Mouse (Mus musculus): ENCODE results near the gene Ptpn14. TPM values are rescaled to one million over a fixed set of nuclear protein-coding genes. Genes with fewer than 3 reads are reported as not detected.

Ptpn14 gene
- polyA plus RNA-seq, 1 experiment: 7.1 TPM

DNA sequence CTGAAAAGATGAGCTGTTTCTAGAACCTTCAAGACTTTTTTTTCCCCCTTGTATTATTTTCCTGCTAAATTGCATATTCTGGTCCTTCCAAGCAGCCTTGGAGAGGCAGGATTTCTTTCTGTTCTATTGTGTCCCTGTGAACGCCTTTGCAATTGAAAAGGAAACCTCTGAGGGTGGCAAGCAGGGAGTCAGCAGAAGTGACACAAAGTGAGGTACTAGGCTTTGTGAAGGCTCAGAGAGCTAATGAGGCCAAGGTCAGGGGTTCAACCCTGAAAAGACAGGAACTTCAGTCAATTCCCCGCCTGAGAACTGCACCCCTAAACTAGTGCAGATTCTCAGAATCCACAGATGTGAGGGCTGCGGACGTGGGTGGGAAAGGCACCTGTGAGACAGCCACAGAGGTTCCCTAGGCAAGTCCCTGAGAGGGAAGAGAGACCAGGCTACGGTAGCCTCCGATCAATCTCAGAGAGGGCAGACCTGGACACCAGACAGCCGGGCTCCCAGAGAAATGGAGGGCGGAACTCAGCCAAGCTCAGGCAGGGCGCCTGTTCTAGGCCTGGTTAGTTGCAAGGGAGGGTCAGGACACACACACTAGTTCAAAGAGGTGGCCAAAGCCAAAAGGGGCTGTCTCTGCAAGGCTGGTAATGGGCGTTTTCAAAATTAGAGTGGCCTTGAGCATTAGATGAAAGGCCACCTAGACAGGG is 188.5 kb downstream of the Ptpn14 start:
- Histone ChIP-seq H3K27me3 (ENCODE audit: control insufficient read depth, insufficient read depth, low read length) (no peaks in the 10 kb centered on the region), H3K36me3 (ENCODE audit: control insufficient read depth, insufficient read depth, low read length) (no peaks in the 10 kb centered on the region), H3K4me3 (ENCODE audit: extremely low read depth, insufficient read depth, insufficient read length) (no peak overlapping the region), H3K4me1 (ENCODE audit: control insufficient read depth, insufficient read depth, insufficient read length) (no peaks in the 10 kb centered on the region), H3K27ac (ENCODE audit: insufficient read depth, low read length) (no peak overlapping the region)
- DNase-seq (ENCODE audit: low read depth in 1 of 2, low spot score in 2 of 2): no peak
- WGBS: 81% methylated on average over 10 of the region's 10 CpGs
- TF ChIP-seq CTCF (IDR thresholded peaks at IDR 0.05; ENCODE audit: extremely low read depth, insufficient read depth, insufficient read length, insufficient replicate concordance) (no peak), POLR2A (IDR thresholded peaks at IDR 0.05; ENCODE audit: low read depth, low read length) (no peak)

DNA sequence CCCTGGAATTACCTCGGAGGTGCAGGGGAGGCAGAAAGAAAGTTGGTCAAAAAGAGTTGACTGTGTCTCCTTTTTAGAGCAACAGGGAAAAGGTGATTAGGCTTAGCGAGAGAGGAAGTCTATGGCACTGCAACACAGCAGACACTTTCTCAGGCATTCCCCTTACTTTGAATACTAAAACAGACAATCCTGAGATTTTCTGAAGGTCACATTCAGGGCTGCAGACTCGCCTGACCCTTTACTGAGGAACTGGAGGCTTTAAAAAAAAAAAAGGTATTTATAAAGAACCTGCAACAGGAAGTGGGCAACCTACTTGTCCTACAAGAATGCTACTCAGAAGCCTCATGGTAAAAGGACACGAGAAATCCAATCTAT is 189.0 kb downstream of the Ptpn14 start:
- Histone ChIP-seq H3K27ac (ENCODE audit: insufficient read depth, low read length) (no peak overlapping the region), H3K4me1 (ENCODE audit: control insufficient read depth, insufficient read depth, insufficient read length) (no peaks in the 10 kb centered on the region; the same call in 1 of the 2 replicates), H3K27me3 (ENCODE audit: control insufficient read depth, insufficient read depth, low read length) (no peaks in the 10 kb centered on the region), H3K4me3 (ENCODE audit: extremely low read depth, insufficient read depth, insufficient read length) (no peak overlapping the region), H3K36me3 (ENCODE audit: control insufficient read depth, insufficient read depth, low read length) (no peaks in the 10 kb centered on the region)
- TF ChIP-seq CTCF (IDR thresholded peaks at IDR 0.05; ENCODE audit: extremely low read depth, insufficient read depth, insufficient read length, insufficient replicate concordance): no peak
- no peak for TF ChIP-seq POLR2A (IDR thresholded peaks at IDR 0.05; ENCODE audit: low read depth, low read length)
- 41% methylated on average over 4 of the region's 4 CpGs for WGBS
- no peak for DNase-seq (ENCODE audit: low read depth in 1 of 2, low spot score in 2 of 2)

DNA sequence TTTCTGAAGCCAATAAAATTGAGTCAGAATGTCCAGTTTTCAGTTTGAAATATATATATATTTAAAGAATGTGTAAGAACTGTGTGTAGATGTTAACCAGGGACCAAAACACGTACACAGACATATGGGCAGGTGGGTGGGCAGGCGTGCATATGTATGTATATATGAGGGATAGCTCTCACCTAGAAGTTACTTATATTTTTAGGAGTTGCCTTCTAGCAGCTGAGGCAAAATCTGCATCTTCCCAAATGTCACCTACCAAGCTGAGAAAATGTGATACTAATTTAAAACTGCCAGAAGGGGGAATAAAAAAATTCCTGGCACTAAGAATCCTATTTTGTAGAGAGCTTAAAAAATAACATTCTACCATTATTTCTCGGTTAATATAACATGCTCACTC is 191.7 kb downstream of the Ptpn14 start:
- TF ChIP-seq CTCF (IDR thresholded peaks at IDR 0.05; ENCODE audit: extremely low read depth, insufficient read depth, insufficient read length, insufficient replicate concordance) (no peak), POLR2A (IDR thresholded peaks at IDR 0.05; ENCODE audit: low read depth, low read length) (no peak)
- WGBS: 87% methylated on average over 3 of the region's 3 CpGs
- H3K4me3 ChIP-seq (ENCODE audit: extremely low read depth, insufficient read depth, insufficient read length): no peak overlapping the region
- H3K27ac ChIP-seq (ENCODE audit: insufficient read depth, low read length): no peak overlapping the region
- no peaks in the 10 kb centered on the region for H3K36me3 ChIP-seq (ENCODE audit: control insufficient read depth, insufficient read depth, low read length)
- H3K4me1 ChIP-seq (ENCODE audit: control insufficient read depth, insufficient read depth, insufficient read length): peaks cover 3% of the 10 kb centered on the region
- H3K27me3 ChIP-seq (ENCODE audit: control insufficient read depth, insufficient read depth, low read length): no peaks in the 10 kb centered on the region
- DNase-seq (ENCODE audit: low read depth in 1 of 2, low spot score in 2 of 2): no peak

DNA sequence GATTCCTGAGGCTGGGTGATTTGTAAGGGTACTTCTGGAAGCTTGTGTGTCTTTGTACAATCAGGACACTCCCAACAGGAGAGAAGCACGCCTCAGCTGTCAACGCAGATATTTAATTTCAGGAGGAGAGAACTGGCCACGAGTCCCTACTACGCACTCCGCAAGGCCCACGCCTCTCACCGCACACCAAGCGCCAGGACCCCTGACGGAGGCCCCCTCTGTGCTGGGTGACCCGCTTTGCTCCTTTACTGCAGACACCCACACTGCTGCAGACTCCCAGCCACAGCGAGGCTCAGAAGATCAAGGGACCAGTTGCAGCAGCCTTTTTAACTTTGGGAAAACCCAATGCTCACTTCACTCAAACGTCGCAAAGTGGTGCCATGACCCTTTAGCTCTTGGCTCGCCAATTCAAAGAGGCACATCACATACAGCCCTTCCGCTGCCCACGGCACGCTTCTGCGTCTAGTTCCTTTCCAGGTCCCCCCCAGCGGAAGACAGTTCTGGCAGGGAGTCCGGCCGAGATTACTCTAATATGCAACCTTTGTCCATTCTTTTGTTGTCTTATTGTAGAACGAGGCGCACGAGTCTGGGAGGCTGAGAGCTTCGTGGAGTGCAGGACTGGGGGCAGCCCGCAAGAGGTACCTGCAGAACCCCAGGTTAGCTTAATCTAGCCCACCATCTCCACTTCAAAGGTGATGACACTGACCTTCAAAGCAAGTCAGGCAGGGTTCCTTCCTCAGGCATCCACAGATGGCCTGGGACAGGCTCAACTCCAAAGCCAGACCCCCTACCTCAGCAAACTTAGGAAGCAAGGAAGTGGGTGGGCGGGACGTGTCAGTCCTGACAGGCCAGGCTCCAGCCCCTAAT is 192.9 kb downstream of the Ptpn14 start:
- no peak for DNase-seq (ENCODE audit: low read depth in 1 of 2, low spot score in 2 of 2)
- Histone ChIP-seq H3K36me3 (ENCODE audit: control insufficient read depth, insufficient read depth, low read length) (no peaks in the 10 kb centered on the region), H3K27ac (ENCODE audit: insufficient read depth, low read length) (no peak overlapping the region), H3K4me1 (ENCODE audit: control insufficient read depth, insufficient read depth, insufficient read length) (peaks cover 3% of the 10 kb centered on the region), H3K27me3 (ENCODE audit: control insufficient read depth, insufficient read depth, low read length) (no peaks in the 10 kb centered on the region), H3K4me3 (ENCODE audit: extremely low read depth, insufficient read depth, insufficient read length) (no peak overlapping the region)
- 75% methylated on average over 28 of the region's 28 CpGs for WGBS
- TF ChIP-seq POLR2A (IDR thresholded peaks at IDR 0.05; ENCODE audit: low read depth, low read length): no peak
- no peak for TF ChIP-seq CTCF (IDR thresholded peaks at IDR 0.05; ENCODE audit: extremely low read depth, insufficient read depth, insufficient read length, insufficient replicate concordance)

DNA sequence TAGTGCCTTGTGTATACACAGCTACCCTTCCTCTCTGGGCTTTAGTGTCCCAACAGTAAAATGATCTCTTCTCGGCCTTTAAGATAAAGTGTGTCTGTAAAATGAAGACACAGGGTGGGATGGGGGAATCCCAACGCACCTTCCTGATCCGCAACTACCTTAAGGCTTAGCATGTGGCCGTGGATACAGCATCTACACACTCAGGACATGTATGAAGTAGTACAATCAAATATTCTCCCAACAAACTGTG is 193.4 kb downstream of the Ptpn14 start:
- TF ChIP-seq POLR2A (IDR thresholded peaks at IDR 0.05; ENCODE audit: low read depth, low read length): no peak
- no peak for TF ChIP-seq CTCF (IDR thresholded peaks at IDR 0.05; ENCODE audit: extremely low read depth, insufficient read depth, insufficient read length, insufficient replicate concordance)
- Histone ChIP-seq H3K4me3 (ENCODE audit: extremely low read depth, insufficient read depth, insufficient read length) (peak overlapping the region; percentile 73; the same call in 1 of the 2 replicates), H3K27me3 (ENCODE audit: control insufficient read depth, insufficient read depth, low read length) (no peaks in the 10 kb centered on the region), H3K36me3 (ENCODE audit: control insufficient read depth, insufficient read depth, low read length) (no peaks in the 10 kb centered on the region), H3K4me1 (ENCODE audit: control insufficient read depth, insufficient read depth, insufficient read length) (peaks cover 3% of the 10 kb centered on the region), H3K27ac (ENCODE audit: insufficient read depth, low read length) (no peak overlapping the region)
- no peak for DNase-seq (ENCODE audit: low read depth in 1 of 2, low spot score in 2 of 2)
- 14% methylated on average over 4 of the region's 4 CpGs for WGBS

DNA sequence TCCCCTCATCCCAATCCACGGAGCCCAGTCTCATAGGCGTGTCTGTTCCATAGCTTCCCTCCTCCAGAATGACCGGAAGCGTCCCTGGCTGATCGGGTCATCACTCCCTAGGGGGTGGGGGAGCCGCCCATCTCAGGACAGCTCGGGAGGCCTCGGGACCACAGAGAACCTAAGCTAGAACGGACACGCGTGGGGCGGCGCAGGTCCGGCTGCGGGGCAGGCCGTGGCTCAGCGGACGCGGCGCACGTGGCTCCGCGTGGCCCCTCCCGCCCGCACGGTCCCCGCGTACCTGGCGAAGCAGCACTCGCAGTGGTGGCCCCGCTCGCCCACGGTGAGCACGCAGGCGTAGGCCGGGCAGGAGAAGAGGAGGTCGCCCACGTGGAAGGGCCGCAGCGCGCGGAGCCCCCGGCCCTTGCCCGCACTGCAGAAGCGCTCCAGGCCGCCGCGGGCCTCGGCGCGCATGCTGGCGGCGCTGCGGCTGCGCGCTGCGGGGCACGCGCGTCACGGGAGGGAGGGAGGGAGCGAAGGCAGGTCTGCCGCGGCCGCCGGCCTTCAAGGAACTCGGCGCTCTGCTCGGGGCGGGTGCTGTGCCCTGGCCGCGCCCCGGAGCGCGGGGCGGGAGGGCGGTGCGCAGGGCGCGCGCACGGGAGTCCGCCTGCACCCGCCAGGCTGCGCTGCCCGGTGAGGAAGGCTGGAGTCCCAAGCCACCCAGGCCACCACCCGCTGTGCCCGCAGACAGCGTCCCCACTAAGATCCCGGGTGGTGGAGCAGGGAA is 193.9 kb downstream of the Ptpn14 start, which contains the start of gene Smyd2:
Gene Smyd2 (minus strand): TSS at position 546 of the 775 bp plus-strand sequence.
- Histone ChIP-seq H3K4me3 (ENCODE audit: extremely low read depth, insufficient read depth, insufficient read length) (peak within 1 kb of the TSS; percentile 73), H3K4me1 (ENCODE audit: control insufficient read depth, insufficient read depth, insufficient read length) (peaks cover 3% of the 10 kb centered on the region), H3K27ac (ENCODE audit: insufficient read depth, low read length) (no peak within 1 kb of the TSS), H3K36me3 (ENCODE audit: control insufficient read depth, insufficient read depth, low read length) (no peaks in the 10 kb centered on the region), H3K27me3 (ENCODE audit: control insufficient read depth, insufficient read depth, low read length) (no peaks in the 10 kb centered on the region)
- no peak for TF ChIP-seq CTCF (IDR thresholded peaks at IDR 0.05; ENCODE audit: extremely low read depth, insufficient read depth, insufficient read length, insufficient replicate concordance)
- no peak for TF ChIP-seq POLR2A (IDR thresholded peaks at IDR 0.05; ENCODE audit: low read depth, low read length)
- 1% methylated on average over 76 of the region's 90 CpGs for WGBS
- peak in 1 of 2 experiments; percentile 31 for DNase-seq (ENCODE audit: low read depth in 1 of 2, low spot score in 2 of 2)

Measured in spleen, adult 2 months (tissue).